Mouse (Mus musculus) T-helper 17 cell (primary cell): Measurements from ENCODE around the gene Cds2.
"Not testable (repeated sequence)": the region's sequence is repeated elsewhere in the genome, so short reads cannot be mapped to it uniquely, and the experiment has no call there.

Experiments
- in situ Hi-C, 2 experiments: fragments of 300-600 bp; cut with MboI, MseI; formaldehyde crosslinking; loops; 1 replicate in 1 of 2; 2 replicates in 1 of 2; pipeline ENCODE4 v1.15.1; 2025; ENCODE audit warnings: high pct_unique_total_duplicates in 2 of 2

The Cds2 gene

DNA sequence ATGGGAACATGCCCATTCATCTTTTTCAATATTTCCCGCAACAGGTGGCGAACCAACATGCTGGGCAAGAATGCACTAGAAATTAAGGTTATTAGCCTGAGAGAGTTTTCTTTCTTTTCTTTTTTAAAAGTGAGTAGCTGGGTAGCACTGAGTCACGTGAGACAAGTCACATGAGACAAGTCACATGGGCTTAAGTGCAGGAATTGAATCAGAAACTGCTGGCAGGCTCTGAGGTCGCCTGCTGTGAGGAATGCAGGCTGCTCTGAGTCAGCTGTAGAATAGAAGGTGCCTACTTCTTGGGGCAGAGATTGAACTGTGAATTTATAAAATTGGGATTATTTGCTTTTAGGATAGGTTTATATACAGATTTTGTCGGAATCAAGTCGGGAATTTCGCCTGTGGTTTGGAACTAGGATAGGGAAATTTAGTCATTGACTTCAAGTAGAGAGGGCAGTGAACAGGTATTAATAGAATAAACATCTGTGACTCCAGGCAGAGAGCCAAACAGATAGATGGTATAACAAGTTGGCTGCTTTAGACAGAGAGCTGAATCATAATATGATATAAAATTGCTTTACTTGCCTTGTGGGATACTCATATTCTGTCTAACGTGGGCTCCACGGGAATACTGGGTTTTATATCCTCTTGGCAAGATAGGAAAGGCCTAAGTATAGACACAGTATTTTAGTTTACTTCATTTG is 23.6 kb downstream of the Cds2 start:
- in situ Hi-C loops: no loop called here

DNA sequence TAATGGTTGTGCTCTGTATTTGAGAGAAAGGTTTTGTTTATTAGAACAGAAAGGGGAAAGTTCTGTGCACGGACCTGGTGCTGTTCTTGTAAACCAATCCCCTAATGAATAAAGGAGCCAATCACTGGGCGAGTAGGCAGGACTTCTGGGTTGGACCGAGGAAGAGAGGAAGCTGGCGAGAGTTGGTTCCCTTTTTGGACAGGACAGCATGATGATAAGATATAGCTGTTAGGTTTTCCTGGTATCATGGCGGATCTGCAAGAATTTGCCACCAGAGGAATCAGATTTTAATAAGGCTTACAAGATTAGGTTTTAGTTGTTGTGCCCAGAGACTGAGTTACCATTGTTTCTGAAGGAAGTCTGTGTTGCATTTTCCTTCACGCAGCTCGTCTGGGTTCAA is 26.3 kb downstream of the Cds2 start:
- in situ Hi-C loops: not testable (repeated sequence)

DNA sequence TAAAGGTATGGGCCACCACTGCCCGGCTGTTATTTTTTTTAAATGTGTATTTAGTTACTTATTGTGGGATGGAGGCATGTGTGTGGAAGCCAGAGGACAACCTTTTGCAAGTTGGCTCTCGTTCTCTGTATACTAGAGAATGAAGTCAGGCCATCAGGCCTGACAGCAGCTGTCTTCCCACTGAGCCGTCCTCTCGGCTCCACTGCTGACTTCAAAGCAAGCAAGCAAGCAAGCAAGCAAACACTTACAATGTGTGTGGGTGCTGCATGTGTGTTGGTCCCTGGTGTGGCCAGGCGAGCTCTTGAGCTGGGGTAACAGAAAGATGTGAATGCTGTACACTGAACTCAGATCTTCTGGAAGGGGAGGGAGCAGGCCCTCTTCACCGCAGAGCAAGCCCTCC is 27.9 kb downstream of the Cds2 start:
- in situ Hi-C loops: no loop called here

DNA sequence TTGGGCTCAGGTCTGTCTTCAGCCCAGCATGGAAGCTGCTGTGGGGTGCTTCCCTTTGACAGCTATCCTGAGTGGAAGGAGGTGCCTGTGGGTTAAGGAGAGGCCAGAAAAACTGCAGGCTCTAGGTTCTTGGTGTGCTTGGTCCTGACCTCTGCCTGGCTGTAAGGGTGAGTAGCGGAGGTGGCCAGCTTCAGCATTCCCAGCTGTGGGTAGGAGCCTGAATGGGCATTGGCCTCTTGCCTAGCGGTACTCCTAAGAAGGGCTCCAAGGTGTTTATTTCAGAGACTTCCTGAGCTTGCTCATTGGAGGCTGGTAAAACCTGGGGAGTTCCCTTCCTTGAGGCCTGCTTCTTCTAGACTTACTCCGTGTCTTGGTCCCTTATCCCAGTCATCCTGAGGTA is 28.3 kb downstream of the Cds2 start:
- in situ Hi-C loops: no loop called here

DNA sequence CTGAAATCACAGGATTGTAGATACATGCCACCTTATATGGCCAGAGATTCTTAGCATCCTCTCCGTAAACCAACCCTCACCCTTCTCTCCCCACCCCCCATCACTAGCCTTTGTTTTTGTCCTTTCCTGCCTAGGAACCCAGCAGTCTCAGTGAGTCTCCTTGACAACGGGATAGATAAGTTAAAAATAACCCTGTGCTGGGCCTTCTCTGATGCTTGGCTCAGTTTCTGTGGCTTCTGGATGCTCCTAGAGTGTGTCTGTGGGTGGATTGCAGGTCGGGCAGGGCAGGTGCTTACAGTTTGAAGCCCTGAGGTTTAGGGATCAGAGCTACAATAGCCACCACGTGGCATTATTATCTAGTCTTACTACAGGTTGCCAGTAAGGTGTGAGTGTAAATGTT is 29.1 kb downstream of the Cds2 start:
- in situ Hi-C loops: no loop called here

DNA sequence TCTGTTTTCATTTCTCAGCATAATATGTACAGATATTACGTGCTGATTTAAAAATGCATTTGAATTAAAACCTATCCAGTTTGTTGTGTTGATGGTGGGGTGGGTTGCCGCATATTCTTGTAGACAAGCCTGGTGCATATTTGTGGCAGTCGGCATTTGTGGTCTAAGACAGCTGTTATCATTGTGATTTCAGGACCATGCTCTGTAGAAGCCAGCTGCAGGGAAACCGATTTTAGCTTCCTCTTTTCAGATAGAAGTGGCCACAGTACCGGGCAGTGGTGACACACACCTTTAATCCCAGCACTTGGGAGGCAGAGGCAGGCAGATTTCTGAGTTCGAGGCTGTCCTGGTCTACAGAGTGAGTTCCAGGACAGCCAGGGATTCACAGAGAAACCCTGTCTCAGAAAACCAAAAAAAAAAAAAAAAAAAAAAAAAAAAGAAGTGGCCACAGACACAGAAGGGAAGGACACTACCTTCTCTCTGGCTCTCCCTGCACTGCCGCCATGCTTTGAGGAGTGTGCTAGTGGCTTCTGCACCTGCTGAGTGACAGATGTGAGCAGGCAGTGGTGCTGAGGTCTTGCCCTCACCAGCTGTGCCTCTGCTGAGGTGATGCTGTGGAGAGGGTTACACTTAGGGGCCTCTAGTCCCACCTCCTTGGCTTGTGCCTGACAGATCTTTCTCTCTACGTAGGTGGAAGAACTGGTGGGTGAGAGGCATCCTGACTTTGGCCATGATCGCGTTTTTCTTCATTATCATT is 30.9 kb downstream of the Cds2 start:
- in situ Hi-C loops: no loop called here

DNA sequence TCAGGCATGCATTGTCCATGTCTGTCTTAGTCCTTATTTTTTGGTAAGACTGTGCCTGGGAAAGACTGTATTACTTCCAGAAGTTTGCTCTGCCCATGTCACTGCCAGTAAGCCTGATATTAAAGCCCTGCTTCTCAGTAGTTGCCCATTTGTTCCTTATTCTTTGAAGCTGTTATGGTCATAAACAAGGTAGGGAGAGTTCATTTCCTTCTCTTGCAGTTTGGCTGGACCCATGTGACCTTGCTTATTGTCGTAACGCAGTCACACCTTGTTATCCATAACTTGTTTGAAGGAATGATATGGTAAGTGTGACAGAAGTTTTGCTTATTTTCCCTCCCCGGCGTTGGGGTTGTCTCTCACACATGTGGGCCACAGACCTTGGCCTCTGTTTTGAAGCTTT is 35.3 kb downstream of the Cds2 start:
- in situ Hi-C loops: no loop called here

DNA sequence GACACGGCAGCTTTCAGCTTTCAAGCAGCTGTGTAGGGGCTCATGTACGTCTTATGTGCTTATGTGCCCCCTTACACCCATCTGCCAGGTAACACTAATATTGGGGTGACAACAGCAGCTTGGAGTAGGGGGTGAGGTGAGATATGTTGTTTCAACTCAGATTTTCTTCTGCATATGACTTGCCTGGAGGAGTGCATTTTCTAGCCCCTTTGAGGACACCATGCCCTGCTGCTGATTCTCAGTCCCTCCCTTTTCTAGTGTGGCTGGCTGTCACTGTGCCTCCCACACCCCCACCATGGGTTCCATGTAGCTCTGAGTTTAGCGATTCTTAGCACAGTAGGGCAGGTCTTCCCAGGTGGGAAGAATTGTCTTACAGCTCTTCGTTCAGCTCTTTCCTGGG is 38.5 kb downstream of the Cds2 start:
- in situ Hi-C loops: loop anchor here in 1 of 2 experiments (10.0 kb wide), 1 partner anchor 403 kb away; no protein-coding TSS in a partner anchor

DNA sequence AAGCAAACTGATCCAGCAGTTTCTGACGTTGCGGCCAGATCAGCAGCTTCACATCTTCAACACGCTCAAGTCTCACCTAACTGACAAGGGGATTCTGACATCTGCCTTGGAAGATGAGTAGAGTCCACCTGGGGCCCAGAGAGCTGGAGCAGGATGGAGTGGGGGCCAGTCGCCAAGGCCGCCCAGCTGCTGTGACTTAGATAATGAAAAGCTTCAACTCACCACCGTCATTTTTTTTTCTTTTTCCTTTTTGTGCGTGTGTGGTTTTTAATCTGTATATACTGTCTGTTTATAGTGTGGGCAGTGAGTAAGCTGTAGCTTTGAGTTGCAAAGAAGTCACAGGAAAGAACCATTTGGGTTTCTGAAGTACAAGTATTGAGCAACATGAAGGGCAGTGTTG is 42.2 kb downstream of the Cds2 start:
- in situ Hi-C loops: loop anchor here in 1 of 2 experiments (10.0 kb wide), 1 partner anchor 400 kb away; no protein-coding TSS in a partner anchor

DNA sequence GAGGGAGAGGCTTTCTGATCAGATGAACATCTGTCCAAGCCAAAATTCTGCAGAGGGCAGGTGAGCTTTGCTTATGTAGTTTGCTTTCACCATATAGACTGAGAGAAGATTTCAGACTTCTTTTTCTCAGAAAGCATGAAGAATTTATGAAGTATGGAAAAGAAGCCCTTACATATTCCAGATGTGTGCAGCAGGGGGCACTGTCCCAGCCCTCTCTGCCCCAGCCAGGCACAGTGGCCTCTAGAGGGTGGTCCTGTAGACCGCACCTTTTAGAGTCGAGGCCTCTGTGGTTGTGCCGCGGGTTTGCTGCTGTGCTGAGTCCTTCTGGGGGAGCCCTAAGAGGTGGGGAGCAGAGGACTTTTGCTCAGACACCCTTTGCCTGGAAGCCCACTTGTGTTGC is 43.0 kb downstream of the Cds2 start:
- in situ Hi-C loops: loop anchor here in 1 of 2 experiments (10.0 kb wide), 1 partner anchor 399 kb away; no protein-coding TSS in a partner anchor

DNA sequence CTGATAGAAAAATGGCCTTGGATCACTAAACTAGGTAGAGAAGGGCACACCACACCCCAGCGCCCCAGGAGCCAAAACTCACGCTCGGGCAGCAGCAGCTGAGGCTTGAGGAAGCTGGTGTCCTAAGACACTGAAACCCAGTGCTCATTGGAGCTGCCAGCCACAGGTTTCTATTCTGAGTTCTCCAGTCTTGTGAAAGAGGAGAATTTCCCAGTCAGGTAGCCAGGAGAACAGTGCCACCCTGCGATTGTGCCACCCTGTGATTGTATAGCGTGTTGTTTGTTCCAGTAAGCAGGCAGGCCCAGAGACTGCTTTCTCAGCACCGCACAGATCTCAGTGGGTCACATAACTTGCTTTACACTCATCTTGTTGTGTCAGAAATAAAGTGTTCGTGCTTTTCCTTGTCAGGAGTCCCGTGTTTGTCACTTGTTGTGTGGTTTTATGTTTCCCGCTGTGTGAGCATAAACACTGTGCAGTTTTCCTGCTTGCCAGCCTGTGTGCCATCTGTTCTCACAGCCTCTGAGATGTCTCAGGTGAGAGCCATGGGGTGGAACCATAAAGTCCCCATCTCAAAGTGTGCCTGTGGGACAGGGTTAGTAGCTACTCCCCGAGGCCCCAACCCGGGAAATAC is 44.4 kb downstream of the Cds2 start:
- in situ Hi-C loops: loop anchor here in 1 of 2 experiments (10.0 kb wide), 1 partner anchor 397 kb away; no protein-coding TSS in a partner anchor

DNA sequence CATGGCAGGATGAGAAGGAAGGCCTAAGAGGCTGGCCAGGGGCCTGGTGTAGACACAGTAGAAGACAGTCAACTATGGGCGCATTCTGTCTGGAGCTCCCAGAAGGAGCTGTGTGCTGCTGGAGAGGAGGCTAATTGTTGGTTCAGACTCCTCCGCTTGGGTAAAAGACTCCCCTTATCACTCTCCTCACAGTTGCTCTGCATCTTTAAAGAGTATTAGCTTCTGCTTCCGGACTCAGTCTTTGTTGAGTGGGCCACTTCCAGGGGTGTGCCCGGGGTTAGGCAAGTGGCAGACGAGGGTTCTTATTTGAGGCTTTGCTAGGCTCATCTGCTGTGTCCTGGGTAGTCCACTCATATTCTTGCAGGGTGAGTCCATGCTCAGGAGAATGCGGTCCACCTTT is 45.9 kb downstream of the Cds2 start:
- in situ Hi-C loops: loop anchor here in 1 of 2 experiments (10.0 kb wide), 1 partner anchor 396 kb away; no protein-coding TSS in a partner anchor

DNA sequence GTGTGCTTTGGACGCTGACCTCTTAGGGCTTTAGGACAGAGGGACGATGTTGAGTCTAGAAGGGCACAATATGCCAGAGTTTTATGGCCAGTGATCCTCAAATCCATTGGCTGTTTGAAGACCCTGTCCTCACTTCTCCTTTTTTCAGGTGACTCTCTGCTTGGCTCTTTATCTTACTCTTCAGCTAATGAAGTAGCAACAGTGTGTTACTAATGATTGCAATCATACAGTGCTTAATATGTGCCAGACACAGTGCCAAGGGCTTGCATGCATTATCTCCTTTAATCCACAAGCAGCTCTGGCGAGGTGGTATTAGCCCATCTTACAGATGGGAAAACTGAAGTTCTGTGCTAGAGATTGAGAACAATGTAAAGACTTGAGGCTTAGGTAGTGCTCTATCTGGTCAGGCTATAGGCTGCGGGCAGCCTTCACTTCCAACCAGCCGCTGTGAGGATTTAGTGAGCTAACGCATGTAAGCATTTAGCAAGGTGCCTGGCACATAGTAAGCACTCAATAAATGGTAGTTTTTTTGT is 46.5 kb downstream of the Cds2 start:
- in situ Hi-C loops: loop anchor here in 1 of 2 experiments (10.0 kb wide), 1 partner anchor 395 kb away; no protein-coding TSS in a partner anchor

DNA sequence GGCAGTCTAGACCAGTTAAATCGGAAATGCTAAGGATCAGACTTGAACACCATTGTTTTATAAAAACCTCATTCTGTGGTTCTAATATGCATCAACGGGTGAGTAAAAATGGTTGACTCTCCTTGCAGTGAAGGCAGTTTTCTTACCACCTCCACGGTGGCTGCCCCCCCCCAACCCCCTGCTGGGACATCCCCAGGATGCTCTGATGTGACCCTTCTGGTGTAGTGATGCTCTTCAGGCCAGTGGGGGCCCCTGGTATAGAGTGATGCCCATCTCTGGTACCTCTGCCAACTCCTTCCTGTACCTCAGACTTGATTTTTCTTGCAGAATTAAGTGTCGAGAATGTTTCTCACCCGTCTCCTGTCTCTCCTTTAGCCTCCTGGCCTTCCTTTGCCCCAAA is 49.7 kb downstream of the Cds2 start:
- in situ Hi-C loops: no loop called here

DNA sequence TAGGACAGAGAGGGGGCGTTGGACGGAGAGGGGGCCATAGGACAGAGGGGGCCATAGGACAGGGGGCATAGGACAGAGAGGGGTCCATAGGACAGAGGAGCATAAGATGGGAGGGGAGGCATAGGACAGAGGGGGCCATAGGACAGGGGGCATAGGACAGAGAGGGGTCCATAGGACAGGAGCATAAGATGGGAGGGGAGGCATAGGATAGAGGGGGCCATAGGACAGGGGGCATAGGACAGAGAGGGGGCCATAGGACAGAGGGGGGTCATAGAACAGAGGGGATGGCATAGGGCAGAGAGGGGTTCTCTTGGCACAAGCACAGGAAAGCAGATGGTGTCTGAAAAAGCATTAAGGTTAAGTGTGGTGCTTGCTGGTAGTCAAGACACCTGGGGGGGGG is 50.6 kb downstream of the Cds2 start:
- in situ Hi-C loops: no loop called here

DNA sequence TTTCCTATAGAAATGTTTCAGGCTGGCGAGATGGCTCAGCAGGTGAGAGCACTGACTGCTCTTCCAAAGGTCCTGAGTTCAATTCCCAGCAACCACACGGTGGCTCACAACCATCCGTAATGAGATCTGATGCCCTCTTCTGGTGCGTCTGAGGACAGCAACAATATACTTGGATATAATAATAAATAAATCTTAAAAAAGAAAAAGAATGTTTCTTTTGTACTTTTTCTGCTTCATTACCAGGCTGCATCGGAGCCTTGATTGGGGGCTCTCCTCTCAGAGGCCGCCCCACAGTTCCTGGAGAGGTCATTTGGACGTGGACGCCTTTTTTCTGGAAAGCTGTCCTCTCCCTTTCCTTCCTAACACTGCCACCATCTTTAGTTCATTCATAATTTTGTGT is 51.1 kb downstream of the Cds2 start:
- in situ Hi-C loops: not testable (repeated sequence)

DNA sequence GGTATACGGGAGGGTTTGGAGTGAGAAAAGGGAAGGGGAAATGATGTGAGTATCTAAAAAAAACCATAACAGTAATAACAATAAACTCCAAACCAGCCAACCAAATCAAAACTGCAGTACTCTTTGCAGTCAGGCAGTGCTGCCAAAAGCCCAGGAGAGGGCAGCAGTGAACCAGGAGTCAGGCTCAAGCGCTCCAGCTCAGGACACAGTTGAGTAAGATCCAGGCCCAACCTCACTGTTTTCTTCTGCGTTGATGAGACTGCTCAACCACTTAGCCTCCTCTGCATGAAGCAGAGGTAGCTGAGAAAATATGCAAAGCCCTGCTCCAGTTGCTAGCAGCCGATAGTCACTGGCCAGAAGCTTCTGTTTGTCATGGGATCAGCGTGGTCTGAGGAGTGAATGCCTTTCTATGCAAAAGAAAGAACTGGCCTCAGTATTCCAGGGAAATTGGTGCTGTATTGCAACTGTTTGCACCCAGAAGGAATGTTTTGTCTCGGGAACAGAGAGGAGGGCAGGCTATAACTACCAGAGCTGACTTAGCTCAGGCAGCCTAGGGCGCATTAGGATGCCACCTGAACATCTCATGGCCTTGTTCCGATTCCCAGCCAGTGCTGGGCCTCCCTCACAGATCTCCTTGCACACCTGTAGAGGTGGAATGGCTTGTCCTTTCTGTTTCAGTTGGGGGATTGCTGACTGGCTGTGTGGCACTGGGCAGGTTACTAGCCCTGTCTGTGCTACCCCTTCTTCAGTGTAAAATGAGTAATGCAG is 53.3 kb downstream of the Cds2 start:
- in situ Hi-C loops: no loop called here

DNA sequence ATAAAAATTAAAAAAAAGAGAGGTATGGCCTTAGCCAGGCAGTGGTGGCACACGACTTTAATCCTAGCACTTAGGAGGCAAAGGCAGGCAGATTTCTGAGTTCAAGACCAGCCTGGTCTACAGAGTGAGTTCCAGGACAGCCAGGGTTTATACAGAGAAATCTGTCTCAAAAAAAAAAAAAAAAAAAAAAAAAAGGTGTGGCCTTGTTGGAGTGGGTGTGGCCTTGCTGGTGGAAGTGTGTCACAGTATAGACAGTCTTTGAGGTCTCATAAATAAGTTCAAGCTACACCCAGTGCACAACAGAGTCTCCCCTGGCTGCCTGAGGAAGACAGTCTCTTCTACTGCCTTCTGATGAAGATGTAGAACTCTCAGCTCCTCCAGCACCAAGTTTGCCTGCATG is 54.2 kb downstream of the Cds2 start:
- in situ Hi-C loops: no loop called here

DNA sequence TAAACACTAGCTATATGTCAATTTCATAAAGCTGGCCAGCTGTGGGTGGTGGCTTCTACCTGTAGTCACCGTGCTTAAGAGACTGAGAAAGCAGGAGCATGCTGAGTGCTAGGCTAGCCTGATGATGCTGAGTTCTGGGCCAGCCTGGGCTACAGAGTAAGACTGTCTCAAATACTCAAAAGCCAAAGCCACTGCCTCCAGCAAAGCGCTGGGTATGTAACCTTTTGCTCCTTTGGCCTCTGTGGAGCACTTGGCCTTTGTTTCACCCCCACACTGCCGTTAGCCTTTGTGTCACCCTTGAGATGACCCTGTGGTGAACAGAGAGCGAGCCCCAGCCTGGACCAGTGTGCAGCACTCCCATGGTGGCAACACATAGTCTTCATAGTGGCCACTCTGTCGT is 57.6 kb downstream of the Cds2 start:
- in situ Hi-C loops: loop anchor here (5.0 kb wide), 3 partner anchors 62 to 172 kb away; no protein-coding TSS in a partner anchor

DNA sequence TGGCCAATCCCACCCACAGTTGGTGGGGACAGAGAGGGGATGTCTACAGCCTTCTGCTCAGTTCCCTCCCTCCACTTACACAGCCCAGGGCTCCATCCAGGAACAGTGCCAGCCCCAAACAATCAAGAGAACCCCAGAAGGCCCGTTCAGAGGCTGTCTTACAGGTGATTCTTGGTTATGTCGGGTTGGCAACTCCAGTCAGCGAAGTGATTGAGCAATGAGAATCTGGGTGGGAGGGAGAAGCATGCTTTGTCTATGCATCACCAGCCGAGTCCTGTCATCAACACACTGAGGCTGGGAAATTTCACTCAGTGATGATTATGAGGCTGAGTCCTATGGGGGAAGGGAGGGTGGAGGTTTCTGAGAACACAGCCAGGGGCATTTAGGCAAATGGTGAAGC is 60.6 kb downstream of the Cds2 start:
- in situ Hi-C loops: loop anchor here (5.0 kb wide), 3 partner anchors 59 to 169 kb away; no protein-coding TSS in a partner anchor

DNA sequence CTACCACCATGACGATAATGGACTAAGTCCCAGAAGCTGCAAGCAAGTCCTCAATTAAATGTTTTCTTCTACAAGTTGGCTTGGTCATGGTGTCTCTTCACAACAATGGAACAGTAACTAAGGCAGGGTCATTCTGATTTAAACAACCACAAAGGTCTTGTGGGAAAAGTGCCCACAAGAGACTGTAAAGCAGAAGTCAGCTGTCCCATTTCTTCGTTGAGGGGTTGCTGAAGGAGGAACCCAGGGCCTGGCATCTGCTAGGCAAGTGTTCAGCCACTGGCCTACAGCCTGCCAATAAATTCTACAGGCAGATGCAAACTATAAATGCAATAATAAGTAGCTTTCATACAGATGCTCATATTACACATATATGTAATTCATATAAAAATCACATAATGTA is 74.3 kb downstream of the Cds2 start:
- in situ Hi-C loops: loop anchor here in 1 of 2 experiments (10.0 kb wide), 1 partner anchor 672 kb away; no protein-coding TSS in a partner anchor
